8 mouse cellular contexts compared by ENCODE assay signal in genomic region chr13:40606405-40607271, GRCm38 (mm10).
DNase-seq lines count a peak whose midpoint lies in the region; ATAC-seq and TF ChIP-seq lines count a peak whose summit lies in the region.

No protein-coding gene starts in this region.

- TF ChIP-seq CTCF in hindbrain, postnatal 0 days (IDR thresholded peaks at IDR 0.05; ENCODE audit: low read depth), result no peak

- peak overlapping the region; percentile 46 for H3K4me2 ChIP-seq in kidney, embryonic 14.5 days (replicated peaks; ENCODE audit: low read depth, low read length)
- H3K4me2 ChIP-seq in hindbrain, postnatal 0 days (ENCODE audit: low read depth, low read length), result peak overlapping the region; percentile 57

- peak overlapping the region; percentile 31; the same call in 1 of the 2 replicates for H3K9ac ChIP-seq in kidney, embryonic 14.5 days (ENCODE audit: low read depth, low read length)
- peak overlapping the region; percentile 9 for H3K9ac ChIP-seq in hindbrain, postnatal 0 days (replicated peaks; ENCODE audit: low read length)

- peak overlapping the region; percentile 26 for H3K4me3 ChIP-seq in kidney, embryonic 14.5 days (ENCODE audit: low read length)
- H3K4me3 ChIP-seq in forebrain, embryonic 10.5 days, result peak overlapping the region; percentile 28
- H3K4me3 ChIP-seq in hindbrain, postnatal 0 days (ENCODE audit: low read length), result peak overlapping the region; percentile 32

- H3K4me1 ChIP-seq in kidney, embryonic 14.5 days (ENCODE audit: control insufficient read depth, insufficient read depth, low read length), result no peaks in the 10 kb centered on the region; the same call in 1 of the 2 replicates
- peaks cover 25% of the 10 kb centered on the region for H3K4me1 ChIP-seq in forebrain, embryonic 10.5 days
- 0 out of 2 replicates have a peak, but pooled peaks cover 4% of the 10 kb centered on the region for H3K4me1 ChIP-seq in hindbrain, postnatal 0 days (ENCODE audit: insufficient read depth, low read length)

- no peak for DNase-seq in kidney, adult 18-20 months
- DNase-seq in forebrain, embryonic 10.5 days (ENCODE audit: extremely low spot score, low spot score), result peak; percentile 44
- DNase-seq in hindbrain, postnatal 0 days (ENCODE audit: low spot score), result peak; percentile 78
- peak; percentile 52 to 53 for DNase-seq in left cerebral cortex, postnatal 14 days (ENCODE audit: low spot score in 2 of 2)
- peak; percentile 37 for DNase-seq in retina, embryonic 14.5 days (ENCODE audit: low spot score)

- intact Hi-C loops in left cerebral cortex, postnatal 14 days (cut with DNase I), result no loop called here

- no peaks in the 10 kb centered on the region for H3K9me3 ChIP-seq in kidney, embryonic 14.5 days (ENCODE audit: control insufficient read depth, low read length)
- no peaks in the 10 kb centered on the region for H3K9me3 ChIP-seq in forebrain, embryonic 10.5 days
- H3K9me3 ChIP-seq in hindbrain, postnatal 0 days (ENCODE audit: low read length), result no peaks in the 10 kb centered on the region

- H3K27me3 ChIP-seq in kidney, embryonic 14.5 days (ENCODE audit: control insufficient read depth, insufficient read depth, low read length), result no peaks in the 10 kb centered on the region
- no peaks in the 10 kb centered on the region for H3K27me3 ChIP-seq in forebrain, embryonic 10.5 days (ENCODE audit: poor library complexity, severe bottlenecking)
- H3K27me3 ChIP-seq in hindbrain, postnatal 0 days (ENCODE audit: insufficient read depth, low read length), result no peaks in the 10 kb centered on the region

- WGBS in kidney, embryonic 14.5 days, result 25% methylated on average over 25 of the region's 25 CpGs
- 55% methylated on average over 25 of the region's 25 CpGs for WGBS in forebrain, embryonic 10.5 days
- 21% methylated on average over 25 of the region's 25 CpGs for WGBS in hindbrain, postnatal 0 days

- H3K36me3 ChIP-seq in kidney, embryonic 14.5 days (ENCODE audit: control insufficient read depth, insufficient read depth, low read length), result no peaks in the 10 kb centered on the region
- no peaks in the 10 kb centered on the region for H3K36me3 ChIP-seq in forebrain, embryonic 10.5 days (replicated peaks)
- no peaks in the 10 kb centered on the region for H3K36me3 ChIP-seq in hindbrain, postnatal 0 days (ENCODE audit: insufficient read depth, low read length)

- H3K27ac ChIP-seq in kidney, embryonic 14.5 days (ENCODE audit: low read depth, low read length), result no peak overlapping the region
- peak overlapping the region; percentile 59 for H3K27ac ChIP-seq in forebrain, embryonic 10.5 days
- H3K27ac ChIP-seq in hindbrain, postnatal 0 days, result peak overlapping the region; percentile 29; the same call in 1 of the 2 replicates

- peak; percentile 88 for ATAC-seq in kidney, embryonic 14.5 days (ENCODE audit: low FRiP score, low TSS enrichment)
- peak; percentile 85 for ATAC-seq in hindbrain, postnatal 0 days
- no peak for ATAC-seq in megakaryocyte progenitor cell, adult 5-6 weeks (replicated peaks; ENCODE audit: poor library complexity)
- no peak for ATAC-seq in megakaryocyte, adult 5-6 weeks (ENCODE audit: poor library complexity, severe bottlenecking)

Comparison
In these comparisons a context has a peak if more than half of its experiments do, and no peak if none do; other contexts are left out.
1. ATAC-seq: peak in kidney, embryonic 14.5 days (single experiment) and hindbrain, postnatal 0 days (single experiment); none in megakaryocyte progenitor cell, adult 5-6 weeks (single experiment) and megakaryocyte, adult 5-6 weeks (single experiment).
2. Peak in every context shown above with its lines, with median percentiles within 50 percentile points of each other: H3K4me3 ChIP-seq.